Mouse (Mus musculus) forebrain, embryonic 16.5 days (tissue): ENCODE measurements around the gene Tbc1d2b. TPM values are rescaled to one million over a fixed set of nuclear protein-coding genes. Genes with fewer than 3 reads are reported as not detected.

ENCODE experiments used
- ATAC-seq: fragments of 200-750 bp; cut with Nextera tagmentation; 2 replicates; pipeline ENCODE4 v1.8.0; 2017; ENCODE audit warnings: mild to moderate bottlenecking, moderate library complexity
- H3K27ac ChIP-seq: fragments of 300-500 bp; sonication (generic); 2 replicates; pipeline ENCODE4 v1.5.1; 2014; ENCODE audit warnings: low read length, control low read depth
- H3K27me3 ChIP-seq: fragments of 300-500 bp; sonication (generic); replicated peaks from 2 replicates; pipeline ENCODE4 v1.6.1; 2014; ENCODE audit warnings: low read length; ENCODE audit not compliant: control insufficient read depth, insufficient read depth
- H3K36me3 ChIP-seq: fragments of 300-500 bp; sonication (generic); 2 replicates; pipeline ENCODE4 v1.6.1; 2014; ENCODE audit not compliant: control insufficient read depth, insufficient read depth
- H3K4me1 ChIP-seq: fragments of 300-500 bp; sonication (generic); replicated peaks from 2 replicates; pipeline ENCODE4 v1.6.1; 2014; ENCODE audit warnings: low read length; ENCODE audit not compliant: control insufficient read depth, insufficient read depth
- H3K4me2 ChIP-seq: fragments of 300-500 bp; sonication (generic); 2 replicates; pipeline ENCODE4 v1.6.1; 2014; ENCODE audit warnings: mild to moderate bottlenecking, low read length, control low read depth
- H3K4me3 ChIP-seq: fragments of 300-500 bp; sonication (generic); replicated peaks from 2 replicates; pipeline ENCODE4 v1.5.1; 2014; ENCODE audit warnings: mild to moderate bottlenecking, low read length, control low read depth
- H3K9ac ChIP-seq: fragments of 300-500 bp; sonication (generic); replicated peaks from 2 replicates; pipeline ENCODE4 v1.6.1; 2014; ENCODE audit warnings: low read depth, low read length, control low read depth
- H3K9me3 ChIP-seq: fragments of 300-500 bp; sonication (generic); 2 replicates; pipeline ENCODE4 v1.6.1; 2016; ENCODE audit warnings: low read length; ENCODE audit not compliant: control insufficient read depth
- WGBS: fragments of 180-500 bp; shearing (Covaris S2); extraction: QIAGEN DNeasy Blood & Tissue Kit; methylation state at CpG from one replicate; pipeline ENCODE4 v1.1.7; 2014; 5-methylcytosine and 5-hydroxymethylcytosine counted together
- polyA plus RNA-seq: library from polyadenylated mRNA; unstranded; fragments of >200 nt; fragmentation: Nextera tagmentation; extraction: Ambion mirVana; gene quantifications from 2 replicates; pipeline ENCODE4 v1.2.1, GENCODE M21; 2015

Tbc1d2b gene
- polyA plus RNA-seq, 1 experiment from 2014 or later, result 5.3 TPM

GRCm38 (mm10) chr9:90269011-90269681, 1.5 kb downstream of the Tbc1d2b start:
- H3K9me3 ChIP-seq, result no peaks in the 10 kb centered on the region
- no peaks in the 10 kb centered on the region for H3K27me3 ChIP-seq
- H3K4me2 ChIP-seq, result peak overlapping the region; percentile 84
- H3K27ac ChIP-seq, result peak overlapping the region; percentile 28
- peak overlapping the region; percentile 87 for H3K9ac ChIP-seq
- H3K36me3 ChIP-seq, result no peaks in the 10 kb centered on the region
- ATAC-seq, result no peak
- peaks cover 19% of the 10 kb centered on the region for H3K4me1 ChIP-seq
- WGBS, result 33% methylated on average over 7 of the region's 7 CpGs
- peak overlapping the region; percentile 94 for H3K4me3 ChIP-seq

GRCm38 (mm10) chr9:90266926-90267325, 3.7 kb downstream of the Tbc1d2b start:
- Histone ChIP-seq H3K36me3 (no peaks in the 10 kb centered on the region), H3K4me3 (no peak overlapping the region), H3K4me2 (no peak overlapping the region), H3K27ac (no peak overlapping the region), H3K4me1 (peaks cover 19% of the 10 kb centered on the region), H3K9me3 (no peaks in the 10 kb centered on the region), H3K27me3 (no peaks in the 10 kb centered on the region), H3K9ac (no peak overlapping the region)
- WGBS, result 87% methylated on average over 10 of the region's 10 CpGs
- ATAC-seq, result no peak

GRCm38 (mm10) chr9:90266059-90266458, 4.5 kb downstream of the Tbc1d2b start:
- 94% methylated on average over 10 of the region's 10 CpGs for WGBS

DNA sequence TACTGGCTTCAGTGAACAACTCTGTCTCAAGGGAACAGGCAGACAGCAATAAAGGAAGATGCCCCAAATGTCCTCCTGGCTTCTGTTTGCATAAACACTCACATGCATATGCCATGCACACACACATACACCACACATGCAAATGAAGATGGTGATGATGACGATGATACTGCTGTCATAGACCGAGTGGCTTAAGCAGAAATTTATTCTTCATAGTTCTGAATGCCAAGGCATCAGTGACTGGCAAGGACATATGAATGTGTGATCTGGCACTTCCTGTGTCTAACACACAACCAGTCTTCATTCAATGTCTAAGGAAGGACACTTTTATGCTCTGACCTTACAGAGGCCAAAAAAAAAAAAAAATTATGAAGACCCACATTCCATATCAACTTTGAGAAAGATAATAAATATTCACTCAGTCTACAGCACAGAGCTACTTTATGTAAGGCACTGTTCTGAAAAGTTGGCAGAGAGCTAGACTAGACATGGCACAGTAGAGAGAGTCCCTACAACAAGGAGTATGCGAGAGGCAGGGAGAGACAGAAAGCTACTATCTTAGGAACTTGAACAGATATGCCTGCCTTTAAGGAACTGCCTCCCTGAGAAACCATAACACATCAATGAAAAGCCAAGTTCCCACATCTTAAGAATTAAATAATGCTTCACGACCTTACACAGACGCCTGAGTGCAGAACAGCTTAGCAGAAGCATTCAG, 5.1 kb downstream of the Tbc1d2b start:
- H3K9ac ChIP-seq, result no peak overlapping the region
- ATAC-seq, result no peak
- H3K4me3 ChIP-seq, result no peak overlapping the region
- no peak overlapping the region for H3K27ac ChIP-seq
- H3K36me3 ChIP-seq, result no peaks in the 10 kb centered on the region
- H3K27me3 ChIP-seq, result no peaks in the 10 kb centered on the region
- H3K9me3 ChIP-seq, result no peaks in the 10 kb centered on the region
- peaks cover 16% of the 10 kb centered on the region for H3K4me1 ChIP-seq
- no peak overlapping the region for H3K4me2 ChIP-seq
- 84% methylated on average over 5 of the region's 5 CpGs for WGBS

More at GRCm38 (mm10) chr9:90266059-90266458, 4.5 kb downstream of the Tbc1d2b start:
- Histone ChIP-seq H3K4me1 (peaks cover 19% of the 10 kb centered on the region), H3K27ac (no peak overlapping the region), H3K9ac (no peak overlapping the region), H3K4me3 (no peak overlapping the region), H3K4me2 (no peak overlapping the region), H3K9me3 (no peaks in the 10 kb centered on the region), H3K36me3 (no peaks in the 10 kb centered on the region), H3K27me3 (no peaks in the 10 kb centered on the region)
- no peak for ATAC-seq

- ATAC-seq, result no peak
- Histone ChIP-seq H3K4me1 (0 out of 2 replicates have a peak, but pooled peaks cover 2% of the 10 kb centered on the region), H3K36me3 (no peaks in the 10 kb centered on the region), H3K4me3 (no peak overlapping the region), H3K4me2 (no peak overlapping the region), H3K9me3 (no peaks in the 10 kb centered on the region), H3K9ac (no peak overlapping the region), H3K27me3 (no peaks in the 10 kb centered on the region), H3K27ac (no peak overlapping the region)
- 87% methylated on average over 4 of the region's 4 CpGs for WGBS
These were observed 7.3 kb downstream of the Tbc1d2b start for GRCm38 (mm10) chr9:90263340-90263679.

GRCm38 (mm10) chr9:90262591-90263339, 7.8 kb downstream of the Tbc1d2b start:
- no peaks in the 10 kb centered on the region for H3K36me3 ChIP-seq
- no peaks in the 10 kb centered on the region for H3K9me3 ChIP-seq
- 82% methylated on average over 7 of the region's 7 CpGs for WGBS
- H3K27ac ChIP-seq, result no peak overlapping the region
- no peak overlapping the region for H3K4me2 ChIP-seq
- 0 out of 2 replicates have a peak, but pooled peaks cover 2% of the 10 kb centered on the region for H3K4me1 ChIP-seq
- H3K9ac ChIP-seq, result no peak overlapping the region
- no peak for ATAC-seq
- H3K27me3 ChIP-seq, result no peaks in the 10 kb centered on the region
- no peak overlapping the region for H3K4me3 ChIP-seq

- WGBS, result 82% methylated on average over 3 of the region's 3 CpGs
- Histone ChIP-seq H3K9ac (no peak overlapping the region), H3K27me3 (no peaks in the 10 kb centered on the region), H3K9me3 (no peaks in the 10 kb centered on the region), H3K36me3 (no peaks in the 10 kb centered on the region), H3K4me2 (no peak overlapping the region), H3K27ac (no peak overlapping the region), H3K4me3 (no peak overlapping the region), H3K4me1 (0 out of 2 replicates have a peak, but pooled peaks cover 2% of the 10 kb centered on the region)
- no peak for ATAC-seq
These were observed 8.5 kb downstream of the Tbc1d2b start for GRCm38 (mm10) chr9:90262063-90262462.

DNA sequence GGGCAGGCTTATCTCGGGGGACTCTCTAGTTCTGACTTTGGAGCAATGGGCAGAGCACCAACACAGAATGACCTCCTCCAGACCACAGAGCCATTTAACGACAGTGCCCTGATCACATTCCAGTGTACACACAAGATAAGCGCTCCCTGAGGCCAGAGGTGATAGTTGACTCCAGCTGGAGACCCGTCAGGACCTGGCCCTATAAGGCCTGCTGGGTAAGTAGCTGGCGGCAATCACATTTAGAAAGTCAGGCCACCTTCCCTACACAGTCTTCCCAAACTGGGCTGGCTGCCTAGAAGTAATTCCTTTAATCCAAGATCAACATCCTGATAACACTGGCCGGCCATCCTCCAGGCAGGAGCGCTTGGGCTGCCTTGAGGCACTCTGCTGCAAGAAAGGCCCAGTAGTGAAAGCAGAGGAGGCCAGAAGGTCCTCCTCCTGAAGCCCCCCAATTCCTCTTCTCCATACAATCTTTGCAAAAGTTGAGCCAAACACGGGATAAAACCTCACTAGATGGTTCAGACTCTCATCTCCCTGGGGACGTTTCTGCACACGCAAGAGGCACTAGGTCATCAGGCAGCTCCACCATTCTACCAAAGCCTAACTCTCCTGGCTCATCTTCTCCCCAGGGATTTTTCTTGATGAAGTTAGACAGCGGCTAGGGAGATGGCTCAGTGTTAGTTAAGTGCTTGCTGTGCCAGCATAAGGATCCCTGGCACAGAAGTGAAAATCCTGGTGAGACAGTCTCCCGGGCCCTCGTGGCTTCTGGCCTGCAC, 9.8 kb downstream of the Tbc1d2b start:
- H3K4me2 ChIP-seq, result no peak overlapping the region
- H3K4me1 ChIP-seq, result no peaks in the 10 kb centered on the region
- no peak overlapping the region for H3K9ac ChIP-seq
- no peaks in the 10 kb centered on the region for H3K36me3 ChIP-seq
- no peak overlapping the region for H3K4me3 ChIP-seq
- ATAC-seq, result no peak
- no peaks in the 10 kb centered on the region for H3K9me3 ChIP-seq
- H3K27me3 ChIP-seq, result no peaks in the 10 kb centered on the region
- H3K27ac ChIP-seq, result no peak overlapping the region
- 78% methylated on average over 13 of the region's 13 CpGs for WGBS

DNA sequence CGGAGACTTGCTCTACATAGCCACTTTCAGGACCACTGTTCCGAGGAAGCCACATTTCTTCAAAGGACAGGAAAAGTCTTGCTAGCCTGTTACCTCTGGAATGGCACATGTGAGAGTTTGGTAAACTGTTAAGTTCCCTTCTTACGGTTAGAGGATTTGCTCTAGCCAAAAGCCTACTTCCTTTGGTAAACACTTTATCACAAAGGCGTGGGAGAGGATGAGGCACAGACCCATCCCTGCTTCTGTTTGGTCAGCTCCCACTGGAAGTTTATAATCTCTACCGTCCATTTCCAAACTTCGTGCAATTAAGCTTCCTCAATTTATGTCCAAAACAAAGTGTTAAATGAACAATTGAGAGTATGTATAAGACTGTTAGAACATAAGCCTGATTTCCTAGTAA, 10.5 kb downstream of the Tbc1d2b start:
- no peaks in the 10 kb centered on the region for H3K36me3 ChIP-seq
- no peak overlapping the region for H3K4me2 ChIP-seq
- H3K9me3 ChIP-seq, result no peaks in the 10 kb centered on the region
- H3K4me1 ChIP-seq, result no peaks in the 10 kb centered on the region
- no peak overlapping the region for H3K4me3 ChIP-seq
- WGBS, result 88% methylated on average over 6 of the region's 6 CpGs
- no peak overlapping the region for H3K27ac ChIP-seq
- H3K9ac ChIP-seq, result no peak overlapping the region
- no peaks in the 10 kb centered on the region for H3K27me3 ChIP-seq
- no peak for ATAC-seq
